Mouse (Mus musculus) left cerebral cortex, postnatal 10 days (tissue): ENCODE data around the gene Anxa6. TPM values are rescaled to one million over a fixed set of nuclear protein-coding genes. Genes with fewer than 3 reads are reported as not detected.
"Not testable (repeated sequence)": the region's sequence is repeated elsewhere in the genome, so short reads cannot be mapped to it uniquely, and the experiment has no call there.

Experiments
- DNase-seq, 2 experiments: peaks; one replicate each; pipeline ENCODE4 v3.0.0; 2021 to 2022; ENCODE audit warnings: low spot score in 2 of 2, mixed read lengths in 1 of 2; ENCODE audit errors: extremely low spot score in 1 of 2
- intact Hi-C: fragments of 180-260 bp; cut with DNase I; formaldehyde crosslinking; loops from one replicate; pipeline ENCODE4 v1.15.1; 2025
- total RNA-seq, 2 experiments: library from RNA; stranded (reverse); gene quantifications; 2 replicates each; pipeline ENCODE4 v1.2.3; 2021

Gene Anxa6
- total RNA-seq, 2 experiments from 2014 or later, result 82.6 to 85.7 TPM

GRCm38 (mm10) chr11:54975340-54975739, 57.9 kb downstream of the Anxa6 start:
- no peak for DNase-seq
- intact Hi-C loops, result no loop called here

DNA sequence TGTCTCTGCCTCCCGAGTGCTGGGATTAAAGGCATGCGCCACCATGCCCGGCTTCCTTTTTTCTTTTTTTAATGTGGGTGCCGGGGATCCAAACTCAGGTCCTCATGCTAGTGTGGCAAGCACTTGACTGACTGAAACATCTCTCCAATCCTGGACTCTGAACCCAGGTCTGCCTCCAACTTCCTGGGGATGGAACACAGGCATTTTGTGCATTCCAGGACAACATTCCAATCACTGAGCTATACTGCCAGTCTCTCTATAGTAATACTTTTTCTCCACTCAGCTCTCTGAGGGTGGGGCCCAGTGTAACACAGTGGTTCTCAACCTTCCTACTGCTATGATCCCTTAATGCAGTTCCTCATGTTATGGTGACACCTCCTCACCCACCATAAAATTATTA, 58.6 kb downstream of the Anxa6 start:
- no peak for DNase-seq
- intact Hi-C loops, result no loop called here

DNA sequence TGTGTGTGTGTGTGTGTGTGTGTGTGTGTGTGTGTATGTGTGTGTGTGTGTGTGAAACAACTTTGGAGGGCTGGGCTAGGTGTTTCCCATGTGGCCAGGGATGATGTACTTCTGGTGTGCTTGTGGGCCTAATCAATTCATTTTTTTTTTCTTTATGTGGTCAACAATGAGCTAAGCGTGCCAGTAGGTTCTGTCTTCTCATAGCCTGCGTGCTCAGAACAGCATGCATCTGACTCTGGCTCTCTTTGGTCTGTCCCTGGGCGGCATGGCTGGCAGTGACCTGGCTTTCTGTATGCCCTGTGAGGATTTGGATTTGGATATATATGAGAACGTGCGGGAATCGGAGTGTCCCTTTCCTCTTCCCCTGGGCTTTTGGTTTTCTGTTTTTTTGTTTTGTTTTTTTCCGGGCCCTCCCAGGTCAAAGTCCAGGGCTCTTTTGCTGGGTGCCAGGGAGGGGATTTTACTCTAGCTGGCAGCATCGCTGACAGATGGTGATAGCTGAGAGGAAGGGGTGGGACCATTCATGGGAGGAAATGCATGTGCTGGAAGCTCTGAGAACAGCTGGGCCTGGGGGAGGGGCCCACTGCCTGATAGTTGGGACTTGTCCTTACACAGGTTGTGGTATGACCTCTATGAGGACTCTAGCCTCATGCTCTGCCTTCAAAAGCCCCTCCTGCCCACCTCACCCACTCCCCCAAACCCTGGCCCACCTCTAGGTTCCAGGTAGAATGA, 59.6 kb downstream of the Anxa6 start:
- intact Hi-C loops, result no loop called here
- DNase-seq, result peak in 1 of 2 experiments; percentile 68

DNA sequence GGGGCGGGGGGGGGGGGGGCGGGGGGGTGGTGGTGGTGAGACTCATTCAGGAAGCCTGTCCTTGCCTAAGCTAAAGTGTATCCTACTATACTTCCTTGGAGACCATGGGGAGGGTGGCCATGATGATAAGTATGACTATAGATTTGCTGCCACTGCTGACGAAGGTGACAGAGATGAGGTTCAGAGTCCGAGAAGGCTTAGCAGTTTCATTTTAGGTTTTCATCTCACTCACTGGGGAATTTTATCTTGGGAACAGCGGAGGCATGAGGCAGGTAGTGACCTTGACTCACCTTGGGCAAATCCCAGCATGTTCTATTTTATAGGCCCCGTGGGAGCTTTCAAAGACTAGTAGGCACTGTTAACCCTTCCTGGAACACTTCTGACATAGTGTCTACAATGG, 60.5 kb downstream of the Anxa6 start:
- no peak for DNase-seq
- intact Hi-C loops, result no loop called here

GRCm38 (mm10) chr11:54972049-54972723, 61.1 kb downstream of the Anxa6 start:
- intact Hi-C loops, result no loop called here

GRCm38 (mm10) chr11:54971365-54972048, 61.7 kb downstream of the Anxa6 start:
- DNase-seq, result no peak
- intact Hi-C loops, result no loop called here

More at GRCm38 (mm10) chr11:54972049-54972723, 61.1 kb downstream of the Anxa6 start:
- no peak for DNase-seq

DNA sequence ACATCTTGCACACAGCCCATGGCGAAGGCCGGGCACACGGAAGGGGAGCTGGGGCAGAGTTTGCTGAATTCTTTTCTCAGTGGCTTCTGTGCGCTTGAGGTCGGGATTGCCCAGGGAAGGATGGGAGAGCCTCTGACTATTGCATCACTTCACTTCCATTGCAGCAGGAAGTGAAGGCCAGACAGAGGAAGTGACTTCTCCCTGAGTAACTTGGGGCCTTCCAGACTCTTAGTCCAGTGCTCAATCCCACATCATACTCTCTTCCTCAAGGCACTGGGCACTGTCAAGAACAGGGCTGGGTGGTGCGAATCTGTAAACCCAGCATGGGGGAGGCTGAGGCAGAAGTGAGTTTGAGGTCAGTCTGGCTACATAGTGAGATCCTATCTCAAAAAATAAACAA, 68.0 kb downstream of the Anxa6 start:
- intact Hi-C loops, result no loop called here
- DNase-seq, result no peak

DNA sequence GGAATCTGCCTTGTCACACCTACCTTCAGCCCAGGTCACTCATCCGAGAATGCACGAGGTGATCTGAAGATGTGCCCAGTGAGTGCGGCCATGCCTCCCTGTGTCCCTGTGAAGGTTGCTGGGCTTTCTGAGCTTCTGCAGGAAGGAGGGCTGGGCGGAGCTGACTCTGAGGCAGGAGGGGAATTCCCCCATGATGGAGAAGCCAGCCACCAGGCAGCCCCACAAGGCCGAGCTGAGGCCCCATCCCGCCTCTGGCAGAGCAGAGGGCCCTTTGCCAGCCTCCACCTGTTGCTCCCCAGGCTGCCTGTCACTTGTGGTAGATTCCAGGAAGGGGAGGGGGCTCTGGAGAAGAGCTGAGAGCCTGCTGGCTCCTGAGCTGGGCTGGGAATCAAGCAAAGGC, 70.4 kb downstream of the Anxa6 start, which contains the start of gene Tnip1:
Tnip1 (minus strand) TSS at position 108 of the 400 bp plus-strand sequence.
- no peak for DNase-seq
- intact Hi-C loops, result no loop called here

DNA sequence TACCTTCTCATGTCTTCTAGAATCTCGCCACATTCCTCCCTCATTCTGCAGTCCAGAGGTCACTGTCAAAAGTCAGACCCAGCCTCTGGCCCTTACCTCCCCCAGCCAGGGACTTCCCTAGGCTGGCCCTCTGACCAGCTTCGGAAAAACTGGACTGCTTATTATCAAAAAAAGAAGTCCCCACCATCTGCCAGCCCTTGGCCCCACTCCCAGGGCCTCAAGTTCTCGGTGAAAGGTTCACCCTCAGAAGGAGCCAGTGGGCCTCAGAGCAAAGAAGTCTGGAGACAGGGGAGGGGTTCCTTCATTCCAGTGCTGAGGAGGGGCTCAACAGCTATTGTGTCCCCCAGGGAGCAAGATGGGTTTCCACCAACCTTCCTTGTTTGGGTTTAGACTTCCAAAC, 71.3 kb downstream of the Anxa6 start:
- intact Hi-C loops, result no loop called here
- no peak for DNase-seq

- intact Hi-C loops, result no loop called here
- DNase-seq, result no peak
Measured at GRCm38 (mm10) chr11:54961164-54961850, 71.9 kb downstream of the Anxa6 start.

GRCm38 (mm10) chr11:54960251-54960650, 73.0 kb downstream of the Anxa6 start:
- intact Hi-C loops, result no loop called here
- DNase-seq, result no peak

- intact Hi-C loops, result no loop called here
- no peak for DNase-seq
Measured at GRCm38 (mm10) chr11:54958571-54959073, 74.6 kb downstream of the Anxa6 start.

DNA sequence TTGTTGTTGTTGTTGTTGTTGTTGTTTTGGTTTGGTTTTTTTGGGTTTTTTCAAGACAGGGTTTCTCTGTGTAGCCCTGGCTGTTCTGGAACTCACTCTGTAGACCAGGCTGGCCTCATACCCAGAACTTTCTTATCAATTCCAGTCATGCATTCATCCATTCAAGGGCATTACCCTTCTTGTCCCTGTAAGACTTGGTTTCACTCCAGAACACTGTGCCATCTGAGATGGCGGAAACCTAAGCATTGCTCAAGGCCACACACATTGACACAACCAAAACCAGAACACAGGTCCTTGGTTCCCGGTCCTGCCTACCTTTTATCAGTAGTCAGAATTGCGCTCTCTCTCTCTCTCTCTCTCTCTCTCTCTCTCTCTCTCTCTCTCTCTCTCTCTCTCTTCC, 75.5 kb downstream of the Anxa6 start:
- DNase-seq, intact Hi-C loops: not testable (repeated sequence)

GRCm38 (mm10) chr11:54956912-54957311, 76.3 kb downstream of the Anxa6 start:
- intact Hi-C loops, result no loop called here
- DNase-seq, result no peak

DNA sequence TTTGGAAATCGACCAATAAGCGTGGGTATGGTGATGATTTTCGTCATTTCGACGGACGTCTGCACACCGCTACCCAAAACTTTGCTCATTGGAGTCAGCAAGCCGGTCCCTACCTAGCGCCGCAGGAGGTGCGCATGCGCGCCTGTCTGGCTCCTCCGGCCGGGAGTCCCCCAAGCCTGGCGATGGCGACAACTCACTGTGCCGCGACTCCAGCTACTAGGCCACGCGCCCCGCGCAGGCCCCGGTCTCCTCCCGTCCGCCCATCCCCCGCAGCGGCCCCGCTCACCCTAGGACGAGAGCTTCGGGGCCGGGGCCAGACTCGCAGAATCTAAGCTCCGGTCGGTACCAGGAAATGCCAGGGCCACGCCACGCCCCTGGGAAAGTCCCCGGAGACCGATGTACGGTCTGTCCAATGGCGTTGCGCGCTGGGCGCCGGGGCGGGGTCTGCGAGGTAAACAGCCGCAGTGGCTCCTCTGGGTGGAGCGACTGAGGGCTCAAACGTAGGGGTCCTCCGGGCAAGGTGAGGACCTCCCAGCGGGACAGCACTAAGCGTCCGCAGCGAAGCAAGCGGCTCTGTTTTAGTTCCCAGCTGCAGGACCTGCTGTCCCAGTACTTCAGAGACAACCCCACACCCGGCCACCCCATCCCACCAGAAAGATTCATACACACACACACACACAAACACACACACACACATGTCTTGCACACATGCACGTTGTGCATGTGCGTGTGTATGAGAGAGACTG, 77.3 kb downstream of the Anxa6 start:
- DNase-seq, result peak; percentile 96 to 99
- intact Hi-C loops, result no loop called here

- intact Hi-C loops, DNase-seq: not testable (repeated sequence)
Measured at GRCm38 (mm10) chr11:54955400-54955734, 77.9 kb downstream of the Anxa6 start.

DNA sequence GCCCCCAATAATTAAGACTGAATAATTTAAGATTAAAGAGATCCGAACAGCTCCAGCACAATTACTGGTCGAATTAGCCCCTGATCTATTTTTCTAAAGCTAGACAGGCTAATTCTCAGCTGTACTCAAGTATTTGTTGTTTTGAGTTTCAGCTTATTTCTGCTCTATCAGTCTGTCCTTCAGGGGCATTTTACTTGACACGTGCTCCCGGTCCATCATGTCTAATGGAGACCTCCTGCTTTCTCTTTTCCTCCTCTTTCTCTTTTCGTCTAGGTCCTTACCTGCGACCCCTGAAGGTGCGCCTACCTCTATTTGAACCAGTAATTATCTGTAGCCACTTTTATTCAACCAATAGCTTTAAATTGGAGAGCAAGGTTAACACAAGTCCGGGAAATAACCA, 78.5 kb downstream of the Anxa6 start:
- no peak for DNase-seq
- intact Hi-C loops, result no loop called here

DNA sequence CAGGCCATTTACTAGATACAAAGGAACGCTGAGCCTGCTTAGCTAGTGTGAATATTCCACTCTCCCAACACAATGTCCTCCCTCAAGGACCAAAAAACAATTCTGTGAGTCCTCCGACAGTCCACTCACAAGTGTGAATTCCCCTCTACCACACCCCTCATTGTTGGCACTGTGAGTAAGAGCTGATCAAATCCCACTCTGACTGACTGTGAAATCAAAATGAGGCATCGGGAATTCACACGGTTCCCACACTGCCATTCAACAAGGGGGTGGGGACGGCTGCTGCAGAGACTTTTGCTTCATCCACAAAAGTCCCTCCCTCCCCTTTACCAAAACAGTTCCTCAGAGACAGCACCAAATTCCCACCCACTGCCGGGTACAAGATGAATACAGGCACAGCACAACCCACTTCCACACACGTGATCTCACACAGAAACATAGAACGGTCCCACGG, 79.2 kb downstream of the Anxa6 start:
- intact Hi-C loops, result no loop called here

More for the DNA sequence above, 79.2 kb downstream of the Anxa6 start:
- no peak for DNase-seq
